In the genomic region with DNA sequence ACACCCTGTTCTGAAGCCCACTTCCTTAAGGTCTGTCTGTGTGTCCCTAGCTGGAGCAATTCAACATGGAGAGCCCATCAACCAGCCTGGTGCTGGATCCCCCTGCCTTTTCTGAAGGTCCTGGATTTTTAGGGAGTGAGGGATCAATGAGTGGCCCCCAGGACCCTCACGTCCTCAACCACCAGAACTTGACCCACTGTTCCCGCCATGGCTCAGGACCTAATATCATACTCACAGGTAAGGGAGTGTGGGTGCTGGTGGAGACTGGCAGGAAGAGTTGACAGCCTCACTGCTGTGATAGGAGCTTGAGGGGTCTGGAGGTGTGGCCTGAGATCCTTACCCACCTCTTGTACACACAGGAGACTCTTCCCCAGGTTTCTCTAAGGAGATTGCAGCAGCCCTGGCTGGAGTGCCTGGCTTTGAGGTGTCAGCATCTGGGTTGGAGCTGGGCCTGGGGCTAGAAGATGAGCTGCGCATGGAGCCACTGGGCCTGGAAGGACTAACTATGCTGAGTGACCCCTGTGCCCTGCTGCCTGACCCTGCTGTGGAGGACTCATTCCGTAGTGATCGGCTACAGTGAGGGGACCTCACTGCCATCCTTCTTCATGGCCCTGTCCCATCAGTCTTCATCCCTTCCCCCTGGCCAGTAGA, we compare ENCODE assay signal across 22 mouse cellular contexts. TPM values are rescaled to one million over a fixed set of nuclear protein-coding genes. Genes with fewer than 3 reads are reported as not detected.
DNase-seq lines count a peak whose midpoint lies in the region; TF ChIP-seq lines count a peak whose summit lies in the region.
"Had no signal": no experiment of that assay in that cellular context is flagged by ENCODE, and none has a peak within 500 bp of the region (broad histone marks: within the 10 kb centered on the region; RNA-seq: fewer than 3 reads in every experiment).

No protein-coding gene starts in this region.

- WGBS in heart, embryonic 10.5 days, result 86% methylated on average over 5 of the region's 5 CpGs
- WGBS in spleen, adult 2 months, result 91% methylated on average over 5 of the region's 5 CpGs

- TF ChIP-seq POLR2A in spleen, adult 2 months (IDR thresholded peaks at IDR 0.05; ENCODE audit: low read depth, low read length), result no peak

- H3K27ac ChIP-seq in heart, embryonic 10.5 days, result no peak overlapping the region
- H3K27ac ChIP-seq in spleen, adult 2 months (ENCODE audit: insufficient read depth, low read length), result peak overlapping the region; percentile 48
- H3K27ac ChIP-seq: embryonic facial prominence, embryonic 13.5 days; forebrain, embryonic 10.5 days; forebrain, embryonic 13.5 days; heart, embryonic 15.5 days; hindbrain, embryonic 10.5 days; intestine, embryonic 15.5 days had no signal

- H3K4me1 ChIP-seq in heart, embryonic 10.5 days, result peaks cover 27% of the 10 kb centered on the region
- H3K4me1 ChIP-seq in spleen, adult 2 months (ENCODE audit: control insufficient read depth, insufficient read depth, insufficient read length), result peaks cover 23% of the 10 kb centered on the region; the same call in 1 of the 2 replicates

- no peak overlapping the region for H3K4me3 ChIP-seq in heart, embryonic 10.5 days
- H3K4me3 ChIP-seq in spleen, adult 2 months (ENCODE audit: extremely low read depth, insufficient read depth, insufficient read length), result no peak overlapping the region
- H3K4me3 ChIP-seq: embryonic facial prominence, embryonic 13.5 days; forebrain, embryonic 10.5 days; forebrain, embryonic 13.5 days; heart, embryonic 12.5 days; heart, embryonic 15.5 days; hindbrain, embryonic 10.5 days; hindbrain, embryonic 13.5 days; intestine, embryonic 15.5 days had no signal

- H3K36me3 ChIP-seq in heart, embryonic 10.5 days, result peaks cover 68% of the 10 kb centered on the region
- H3K36me3 ChIP-seq in spleen, adult 2 months (ENCODE audit: control insufficient read depth, insufficient read depth, low read length), result peaks cover 47% of the 10 kb centered on the region

- no peak for TF ChIP-seq CTCF in spleen, adult 2 months (IDR thresholded peaks at IDR 0.05; ENCODE audit: extremely low read depth, insufficient read depth, insufficient read length, insufficient replicate concordance)

- H3K9me3 ChIP-seq in heart, embryonic 10.5 days, result no peaks in the 10 kb centered on the region
- H3K9me3 ChIP-seq: embryonic facial prominence, embryonic 13.5 days; forebrain, embryonic 10.5 days; forebrain, embryonic 13.5 days; heart, embryonic 12.5 days; heart, embryonic 15.5 days; hindbrain, embryonic 10.5 days; hindbrain, embryonic 13.5 days; intestine, embryonic 15.5 days had no signal

- no peaks in the 10 kb centered on the region for H3K27me3 ChIP-seq in heart, embryonic 10.5 days (ENCODE audit: insufficient read depth, poor library complexity, severe bottlenecking)
- H3K27me3 ChIP-seq in spleen, adult 2 months (ENCODE audit: control insufficient read depth, insufficient read depth, low read length), result no peaks in the 10 kb centered on the region
- H3K27me3 ChIP-seq: embryonic facial prominence, embryonic 13.5 days; forebrain, embryonic 13.5 days; heart, embryonic 12.5 days; heart, embryonic 15.5 days; hindbrain, embryonic 13.5 days; intestine, embryonic 15.5 days had no signal

- peak; percentile 46 for DNase-seq in cerebellum, adult 9-10 months
- no peak for DNase-seq in cerebellum, postnatal 4 days (ENCODE audit: low spot score in 2 of 2)
- DNase-seq in heart, adult 11 months, result peak; percentile 91
- DNase-seq in heart, embryonic 10.5 days (ENCODE audit: low spot score), result no peak
- DNase-seq in spleen, adult 2 months (ENCODE audit: low read depth in 1 of 2, low spot score in 2 of 2), result no peak
- DNase-seq in spleen, adult 12 weeks (ENCODE audit: low spot score), result no peak
- DNase-seq: adrenal gland, adult 8-10 months; adrenal gland, postnatal 25 days; gastrocnemius, postnatal 10 days; gastrocnemius, postnatal 36 days; heart, postnatal 10 days; heart, postnatal 36 days; kidney, adult 11 months had no signal

RNA-seq across cellular contexts. Expression of a gene that starts 1.7 kb away (rescaled TPM):
- 4.6 and 7.0 TPM in 2 replicates for polyA plus RNA-seq in heart, embryonic 10.5 days (2016; fragmentation: Nextera tagmentation; extraction: Ambion mirVana)
- polyA plus RNA-seq in spleen, adult 2 months (2012; rRNA removed), result 155 and 178 TPM in 2 replicates

RNA-seq across cellular contexts. Expression of a gene that starts 9.3 kb away (rescaled TPM):
- polyA plus RNA-seq in heart, embryonic 10.5 days (2016; fragmentation: Nextera tagmentation; extraction: Ambion mirVana), result 14.4 and 21.6 TPM in 2 replicates
- polyA plus RNA-seq in spleen, adult 2 months (2012; rRNA removed), result 103 and 105 TPM in 2 replicates

RNA-seq across cellular contexts. Expression of a gene that starts 15.3 kb away (rescaled TPM):
- polyA plus RNA-seq in heart, embryonic 10.5 days (2016; fragmentation: Nextera tagmentation; extraction: Ambion mirVana), result 51.3 and 79.6 TPM in 2 replicates
- 40.5 and 43.3 TPM in 2 replicates for polyA plus RNA-seq in spleen, adult 2 months (2012; rRNA removed)

RNA-seq across cellular contexts. Expression of a gene that starts 19.9 kb away (rescaled TPM):
- 2.1 and 2.2 TPM in 2 replicates for polyA plus RNA-seq in heart, embryonic 10.5 days (2016; fragmentation: Nextera tagmentation; extraction: Ambion mirVana)
- polyA plus RNA-seq in spleen, adult 2 months (2012; rRNA removed), result 0.21 and 0.56 TPM in 2 replicates
- polyA plus RNA-seq: activated CD4-positive, CD25-positive, alpha-beta regulatory T cell, adult 4 months had no signal

RNA-seq across cellular contexts. Expression of a gene that starts 29.7 kb away (rescaled TPM):
- polyA plus RNA-seq in heart, embryonic 10.5 days (2016; fragmentation: Nextera tagmentation; extraction: Ambion mirVana), result 10.6 and 11.8 TPM in 2 replicates
- polyA plus RNA-seq in spleen, adult 2 months (2012; rRNA removed), result 24.2 and 26.9 TPM in 2 replicates

Comparison
In these comparisons a context has a peak if more than half of its experiments do, and no peak if none do; other contexts are left out.
1. DNase-seq: peak in cerebellum, adult 9-10 months (single experiment) and heart, adult 11 months (single experiment); none in cerebellum, postnatal 4 days (0 of 2), heart, embryonic 10.5 days (single experiment), spleen, adult 2 months (0 of 2) and spleen, adult 12 weeks (single experiment).
2. RNA of a gene that starts 1.7 kb away (polyA plus RNA-seq): 155 to 178 TPM in spleen, adult 2 months; 4.6 to 7.0 TPM in heart, embryonic 10.5 days; every median in the first group is over 10 times any median in the second.